Mouse (Mus musculus) B cell, adult 2 months (primary cell): ENCODE data around the gene Gm43191.
"Not testable (repeated sequence)": the region's sequence is repeated elsewhere in the genome, so short reads cannot be mapped to it uniquely, and the experiment has no call there.

Experiments
- DNase-seq, 2 experiments: peaks; one replicate each; pipeline ENCODE4 v3.0.0; 2022

The Gm43191 gene

DNA sequence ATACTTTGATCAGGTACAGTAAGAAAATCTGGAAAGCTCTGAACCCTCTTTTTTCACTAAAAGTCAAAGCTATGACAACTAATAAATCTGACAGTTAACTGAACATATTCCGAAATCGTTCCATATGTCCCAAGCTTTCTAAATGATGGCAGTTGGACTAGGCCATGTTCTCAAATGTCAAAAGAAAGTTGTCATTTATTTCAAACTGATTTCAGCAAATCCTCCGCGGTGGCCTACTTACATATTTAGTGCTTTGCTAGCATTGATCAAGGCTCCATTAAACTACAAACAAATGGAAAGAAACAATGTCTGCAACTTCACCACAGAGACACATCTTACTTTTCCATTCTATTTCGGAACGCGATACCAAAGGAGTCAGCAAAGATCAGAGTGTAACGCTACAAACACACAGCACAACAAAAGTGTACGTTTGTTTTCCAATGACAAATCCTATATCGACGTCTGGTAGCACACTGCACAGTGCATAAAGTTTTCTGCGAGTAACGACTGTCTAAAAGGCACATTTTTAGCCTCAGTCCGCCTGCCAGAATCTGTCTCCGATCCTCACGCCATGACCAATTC lies 19.7 kb downstream of the Gm43191 start:
- DNase-seq, result no peak

DNA sequence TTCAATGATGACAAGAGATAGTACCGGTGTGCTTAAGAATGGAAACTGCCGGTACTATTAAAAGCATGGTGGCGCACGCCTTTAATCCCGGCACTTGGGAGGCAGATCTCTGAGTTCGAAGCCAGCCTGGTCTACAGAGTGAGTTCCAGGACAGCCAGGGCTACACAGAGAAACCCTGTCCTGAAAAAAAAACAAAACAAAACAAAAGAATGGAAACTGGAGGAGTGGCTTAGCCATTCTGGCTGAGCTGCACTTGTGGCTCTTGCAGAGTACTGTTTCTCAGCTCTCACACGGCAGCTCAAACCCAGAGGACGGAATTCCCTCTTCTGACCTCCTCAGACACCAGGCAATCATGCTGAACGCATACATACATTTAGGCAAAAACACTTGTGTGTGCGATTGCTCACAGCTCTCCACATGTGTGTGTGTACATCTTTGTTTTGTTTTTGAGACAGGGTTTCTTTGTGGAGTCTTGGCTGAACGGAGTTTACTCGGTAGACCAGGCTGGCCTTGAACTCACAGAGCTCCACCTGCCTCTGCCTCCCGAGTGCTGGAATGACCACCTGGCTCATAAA lies 21.1 kb downstream of the Gm43191 start:
- no peak for DNase-seq

DNA sequence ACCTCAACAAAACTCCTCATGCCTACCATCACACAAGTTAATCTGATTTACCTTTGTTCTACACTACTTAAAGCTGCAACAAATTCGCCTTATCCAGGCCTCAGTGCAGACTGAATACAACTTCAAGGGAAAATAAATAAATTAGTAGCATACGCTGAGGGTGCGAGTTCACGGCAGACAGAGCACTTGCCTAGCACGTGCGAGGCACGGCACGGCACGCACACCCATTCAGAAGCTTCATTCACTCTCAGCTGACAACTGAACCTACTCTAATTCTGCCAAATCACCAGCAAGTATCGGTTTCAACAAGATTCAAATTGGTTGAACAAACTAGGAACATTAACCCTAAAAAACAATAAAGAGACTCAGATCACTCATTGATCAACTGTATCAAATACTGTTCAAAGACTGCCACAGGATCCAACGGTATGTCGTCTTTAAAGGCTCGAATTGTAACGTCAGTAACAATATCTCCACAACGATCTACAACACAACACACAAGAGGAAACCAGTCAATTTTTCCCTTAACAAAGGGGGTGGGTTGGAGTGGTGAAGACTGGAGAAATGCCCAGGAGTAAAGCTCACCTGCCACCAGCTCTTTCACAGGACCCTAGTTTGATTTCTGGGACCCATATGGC lies 22.0 kb downstream of the Gm43191 start:
- no peak for DNase-seq

DNA sequence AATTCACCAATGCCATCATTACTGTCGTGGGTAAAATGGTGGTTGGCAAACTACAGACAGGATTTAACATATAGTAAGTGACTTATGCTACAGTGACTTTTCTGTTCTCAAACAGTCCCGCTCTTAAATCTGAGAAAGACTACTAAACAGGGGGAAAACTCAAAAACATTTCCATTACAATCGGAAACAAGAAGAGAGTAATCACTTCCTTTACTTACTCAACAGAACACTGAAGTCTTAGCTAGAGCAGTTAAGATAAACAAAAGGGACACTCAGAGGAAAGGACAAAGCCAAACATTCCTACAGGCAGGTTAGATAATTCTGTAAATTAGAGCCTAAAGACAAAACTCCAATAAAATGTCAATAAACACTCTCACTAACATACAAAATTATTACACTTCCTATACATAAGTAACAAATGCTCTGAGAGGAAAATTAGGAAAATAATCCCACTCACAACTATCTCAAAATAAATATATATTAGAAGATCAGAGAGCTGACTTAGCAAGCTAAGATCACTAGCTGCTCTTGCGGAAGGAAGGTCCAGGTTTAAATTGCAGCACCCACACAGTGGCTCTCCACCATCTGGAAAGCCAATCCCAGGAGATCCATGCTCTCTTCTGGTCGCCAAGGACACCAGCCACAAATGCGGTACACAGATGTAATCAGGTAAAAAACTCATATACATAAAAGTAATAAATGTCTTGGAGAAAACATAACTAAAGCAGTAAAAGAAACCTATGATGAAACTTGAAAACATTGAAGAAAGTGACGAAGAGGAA lies 24.7 kb downstream of the Gm43191 start:
- DNase-seq, result no peak

DNA sequence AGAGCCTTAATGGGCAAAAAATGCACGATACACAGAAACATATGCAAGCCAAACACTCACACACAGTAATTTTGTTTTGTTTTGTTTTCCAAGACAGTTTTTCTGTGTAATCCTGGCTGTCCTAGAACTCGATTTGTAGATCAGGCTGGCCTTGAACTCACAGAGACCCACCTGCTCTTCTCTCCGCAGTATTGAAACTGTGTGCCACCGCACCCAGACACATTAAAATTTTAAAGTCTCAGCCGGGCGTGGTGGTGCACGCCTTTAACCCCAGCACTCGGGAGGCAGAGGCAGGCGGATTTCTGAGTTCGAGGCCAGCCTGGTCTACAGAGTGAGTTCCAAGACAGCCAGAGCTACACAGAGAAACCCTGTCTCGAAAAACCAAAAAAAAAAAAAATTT lies 27.0 kb downstream of the Gm43191 start:
- DNase-seq, result not testable (repeated sequence)

DNA sequence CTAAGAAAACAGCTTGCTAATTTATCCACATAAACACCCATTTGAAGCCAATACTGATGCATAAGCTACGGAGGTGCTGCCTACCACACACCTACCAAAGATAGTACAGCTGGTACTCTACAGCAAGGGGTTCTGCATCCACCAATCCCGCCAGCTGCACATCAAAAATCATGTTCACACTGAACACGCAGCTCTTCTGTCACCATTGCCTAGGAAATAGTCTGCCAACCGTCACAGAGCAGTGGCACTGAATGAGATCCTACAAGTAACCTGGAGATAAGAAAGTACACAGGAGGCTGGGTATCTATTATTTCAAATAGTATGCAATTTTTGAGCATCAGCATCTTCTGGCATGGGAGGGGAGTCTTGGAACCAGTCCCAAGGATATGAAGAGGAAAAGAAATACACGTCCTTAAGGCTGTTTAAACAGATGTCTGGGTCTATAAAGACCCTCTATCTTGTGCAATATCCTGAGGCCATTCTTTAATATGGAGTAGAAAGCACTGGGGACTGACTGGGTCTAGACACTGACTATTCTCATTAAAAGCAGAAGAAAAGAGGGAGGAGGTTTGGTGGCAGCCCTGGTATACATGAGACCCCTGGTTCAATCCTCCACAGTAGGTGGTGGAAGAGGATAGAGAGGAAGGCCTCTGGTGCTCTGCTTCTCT lies 27.6 kb downstream of the Gm43191 start:
- no peak for DNase-seq

DNA sequence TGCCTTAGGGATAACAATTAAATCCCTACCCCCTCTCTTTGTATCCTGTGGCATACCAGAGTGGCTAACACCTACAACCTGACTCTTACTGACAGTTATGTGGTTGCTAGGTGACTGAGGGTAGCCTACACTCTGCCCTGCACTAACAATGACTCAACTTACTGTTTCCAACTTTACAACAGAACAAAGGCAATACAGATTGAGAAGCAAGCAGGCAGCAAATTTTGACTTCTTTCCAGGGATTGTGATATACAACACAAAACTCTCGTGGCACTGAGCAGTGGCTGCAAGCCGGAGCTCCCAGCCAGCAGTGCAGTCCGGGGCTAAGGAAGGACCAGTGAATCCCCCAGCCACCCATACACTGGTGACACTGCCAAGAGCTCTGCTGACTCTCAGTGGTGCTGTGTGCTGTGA lies 29.0 kb downstream of the Gm43191 start:
- no peak for DNase-seq

DNA sequence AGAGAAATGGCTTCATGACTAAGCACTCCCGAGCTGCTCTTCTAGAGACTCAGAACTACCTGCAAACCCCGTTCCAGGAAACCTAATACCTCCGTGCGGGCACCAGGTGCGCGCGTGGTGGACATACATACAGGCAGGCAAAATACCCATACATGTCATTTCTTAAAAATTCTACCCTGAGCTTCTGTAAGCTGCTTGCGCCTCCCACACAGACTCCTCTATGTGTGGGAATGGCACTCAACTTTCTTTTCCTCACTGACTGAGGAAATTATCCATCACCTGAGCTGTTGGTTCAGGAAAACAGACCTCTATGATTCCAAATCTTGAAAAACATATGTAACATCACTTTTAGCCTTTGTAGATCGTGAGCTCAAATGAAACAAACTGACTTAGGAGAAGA lies 30.4 kb downstream of the Gm43191 start:
- DNase-seq, result no peak

DNA sequence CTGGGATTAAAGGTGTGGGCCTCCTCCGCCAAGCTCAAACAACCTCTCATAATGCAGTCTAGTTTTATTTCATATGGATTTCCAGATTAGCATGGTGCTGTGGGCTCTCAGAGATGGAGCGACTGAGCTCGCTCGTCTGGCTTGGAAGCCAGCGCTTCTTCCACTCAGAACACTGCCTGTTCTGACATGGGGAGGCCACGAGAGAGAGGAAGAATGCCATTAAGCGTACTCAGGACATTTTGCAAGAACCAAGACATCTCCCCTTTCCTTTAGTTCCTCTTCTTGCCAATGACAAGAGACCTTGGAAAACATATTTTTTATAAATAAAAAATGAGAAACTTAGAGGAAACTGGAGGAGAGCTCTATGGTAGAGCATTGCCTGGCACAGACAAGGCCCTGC lies 32.3 kb downstream of the Gm43191 start:
- no peak for DNase-seq

DNA sequence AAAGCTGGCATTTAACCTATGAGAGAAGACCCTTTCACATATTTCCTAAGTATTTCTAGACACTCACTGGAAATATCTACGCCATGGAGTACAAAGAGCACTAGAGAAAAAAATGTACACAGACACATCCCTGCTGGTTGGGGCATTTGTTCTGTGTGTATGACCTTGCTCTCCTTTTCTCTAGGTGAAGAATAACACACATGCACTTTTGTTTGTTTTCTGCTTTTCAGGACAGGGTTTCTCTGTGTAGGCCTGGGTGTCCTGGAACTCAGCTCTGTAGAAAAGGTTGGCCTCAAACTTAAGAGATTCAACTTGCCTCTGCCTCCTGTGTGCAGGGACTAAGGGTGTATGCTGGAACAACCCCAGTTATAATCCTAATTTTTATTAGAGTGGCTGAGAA lies 34.7 kb downstream of the Gm43191 start:
- no peak for DNase-seq

DNA sequence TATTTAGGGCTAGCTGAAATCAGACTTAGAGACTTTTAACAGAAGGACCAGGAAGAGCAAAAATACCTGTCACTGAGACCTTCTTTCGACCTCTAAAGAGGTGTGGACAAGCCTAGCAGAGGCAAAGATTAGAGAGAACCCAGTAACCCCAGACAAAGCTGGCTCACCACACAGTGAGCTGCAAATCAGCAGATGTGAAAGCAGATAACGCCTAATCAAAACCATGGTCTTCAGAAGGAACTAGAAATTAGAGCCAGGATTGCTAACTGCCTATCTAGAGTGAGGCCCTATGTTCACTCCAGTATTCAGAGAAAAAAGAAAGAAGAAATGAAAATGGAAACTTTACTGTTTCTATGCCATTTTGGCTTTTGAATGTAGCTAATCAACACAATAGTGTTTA lies 38.7 kb downstream of the Gm43191 start:
- DNase-seq, result no peak

DNA sequence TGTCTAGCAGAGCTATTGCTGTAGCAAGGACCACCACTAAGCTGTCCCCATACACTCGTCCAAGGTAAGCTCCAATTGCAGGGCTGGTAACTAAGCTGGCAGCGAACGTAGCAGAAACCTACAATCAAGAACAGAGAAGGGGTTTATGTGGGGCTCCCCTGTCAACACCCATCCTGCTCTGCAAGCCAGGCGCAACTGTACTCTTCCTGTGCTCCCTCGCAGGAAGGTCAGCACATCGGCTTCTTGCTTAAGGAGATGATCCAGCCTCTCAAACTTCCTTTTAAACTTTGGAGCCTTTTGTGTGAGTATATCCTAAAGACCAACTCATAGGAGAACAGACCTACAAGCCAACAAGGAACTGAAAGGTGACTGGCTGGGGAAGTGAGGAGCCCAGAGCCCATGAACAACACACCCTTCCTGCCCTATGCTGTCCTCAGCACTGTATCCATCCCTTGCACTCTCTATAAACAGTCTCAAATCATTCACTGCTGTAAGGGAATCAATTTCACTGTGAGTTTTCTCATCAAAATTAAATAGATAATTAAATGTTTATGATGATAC lies 39.2 kb downstream of the Gm43191 start:
- DNase-seq, result no peak

DNA sequence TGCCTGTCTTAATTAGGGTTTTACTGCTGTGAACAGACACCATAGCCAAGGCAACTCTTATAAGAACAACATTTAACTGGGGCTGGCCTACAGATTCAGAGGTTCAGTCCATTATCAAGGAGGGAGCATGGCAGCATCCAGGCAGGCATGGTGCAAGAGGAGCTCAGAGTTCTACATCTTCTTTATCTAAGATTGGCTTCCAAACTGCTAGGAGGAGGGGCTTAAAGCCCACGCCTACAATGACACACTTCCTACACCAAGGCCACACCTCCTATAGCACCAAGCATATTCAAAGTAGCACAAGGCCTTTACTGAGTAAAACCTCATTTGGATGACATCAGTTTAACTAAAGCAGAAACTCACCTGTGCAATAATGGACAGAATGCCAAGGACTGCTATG lies 41.0 kb downstream of the Gm43191 start:
- DNase-seq, result peak in 1 of 2 experiments; percentile 21

DNA sequence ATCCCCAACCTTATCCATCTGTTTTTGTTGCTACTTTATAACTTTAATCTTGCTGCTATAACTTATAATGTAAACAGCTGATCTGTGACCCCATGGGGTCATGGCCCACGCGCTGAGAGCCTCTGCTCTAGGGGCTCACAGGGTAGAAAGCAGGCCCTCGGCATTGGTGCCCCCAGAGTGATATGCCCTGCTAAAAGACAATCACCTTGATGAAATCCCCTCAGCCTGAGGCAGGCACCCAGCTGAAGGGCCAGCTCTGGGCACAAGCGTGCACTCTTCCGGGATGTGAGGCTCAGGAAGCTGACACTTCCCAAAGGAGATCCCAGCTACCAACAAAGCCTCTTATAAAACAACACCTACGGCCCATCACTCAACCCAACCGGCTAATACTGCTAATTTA lies 42.5 kb downstream of the Gm43191 start:
- DNase-seq, result no peak

DNA sequence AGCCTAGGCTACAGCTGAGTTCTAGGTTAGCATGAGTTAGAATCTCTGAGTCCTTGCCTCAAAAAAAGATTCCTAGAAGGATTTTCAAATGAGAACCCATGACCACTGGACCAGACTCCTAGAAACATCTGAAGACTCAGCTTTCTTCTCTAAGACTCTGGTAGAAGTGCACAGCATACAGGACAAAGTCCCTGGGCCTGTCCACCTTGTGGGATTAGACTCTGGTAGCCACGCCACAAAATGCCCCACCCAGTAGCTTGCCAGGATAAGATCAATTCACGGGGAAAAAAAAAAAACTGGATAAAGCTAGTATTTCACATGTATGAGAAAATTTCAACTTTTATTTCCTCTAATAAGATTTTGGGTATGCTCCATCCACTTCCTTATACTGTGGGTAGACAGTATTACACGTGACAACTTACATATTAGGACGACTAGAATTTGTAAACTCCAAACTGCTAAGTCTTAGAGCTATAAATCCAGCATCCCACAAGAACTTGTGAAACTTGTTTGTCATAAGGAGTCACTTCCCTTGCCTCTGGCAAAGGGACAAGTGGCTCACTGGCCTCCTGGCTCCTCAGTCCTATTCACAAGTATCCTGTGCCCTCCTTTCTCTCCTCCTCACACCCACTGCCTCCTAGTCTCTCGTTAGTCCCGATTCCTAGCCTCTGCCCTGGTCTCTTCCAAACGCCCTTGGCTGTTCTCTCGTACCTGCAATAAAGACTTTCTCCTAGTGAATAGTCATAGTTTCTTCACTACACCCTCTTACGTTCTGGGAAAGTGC lies 43.2 kb downstream of the Gm43191 start:
- no peak for DNase-seq

DNA sequence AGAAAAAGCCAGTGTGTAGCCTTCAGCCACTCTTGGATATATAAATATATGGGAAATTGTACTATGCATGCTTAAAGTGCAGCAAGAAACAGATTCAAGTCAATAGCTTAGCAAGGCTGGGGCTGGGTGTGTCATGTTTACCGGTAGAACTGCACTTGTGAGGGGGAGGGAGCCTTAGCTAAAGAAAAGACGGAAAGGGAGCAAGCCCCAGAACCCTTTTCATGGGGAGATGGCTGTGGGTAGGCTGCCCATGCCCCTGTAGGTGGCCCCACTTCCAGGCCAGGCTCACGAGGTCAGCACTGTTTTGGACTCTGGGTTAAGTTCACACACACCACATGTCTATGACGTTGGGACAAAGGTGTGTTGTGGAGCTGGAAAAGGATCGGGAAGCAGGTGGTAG lies 45.3 kb downstream of the Gm43191 start:
- no peak for DNase-seq

DNA sequence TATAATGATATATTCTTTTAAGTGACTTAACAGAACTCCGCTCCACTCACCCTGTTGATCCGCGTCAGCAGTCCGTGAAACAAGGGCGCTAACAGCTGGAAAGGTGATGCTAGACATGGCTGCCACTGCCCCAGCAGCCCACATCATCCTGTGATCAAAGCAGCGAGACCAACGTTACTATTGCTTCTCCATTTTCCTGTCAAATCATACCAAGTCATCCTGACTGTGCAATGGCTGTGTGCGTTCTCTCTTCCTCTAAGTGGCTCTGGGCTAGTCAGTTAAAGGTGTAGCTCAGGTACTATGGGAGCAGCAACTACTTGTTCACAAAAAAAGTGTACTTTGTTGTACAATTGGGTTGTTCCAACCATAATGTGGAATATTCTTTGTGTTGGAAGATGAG lies 46.2 kb downstream of the Gm43191 start:
- no peak for DNase-seq

DNA sequence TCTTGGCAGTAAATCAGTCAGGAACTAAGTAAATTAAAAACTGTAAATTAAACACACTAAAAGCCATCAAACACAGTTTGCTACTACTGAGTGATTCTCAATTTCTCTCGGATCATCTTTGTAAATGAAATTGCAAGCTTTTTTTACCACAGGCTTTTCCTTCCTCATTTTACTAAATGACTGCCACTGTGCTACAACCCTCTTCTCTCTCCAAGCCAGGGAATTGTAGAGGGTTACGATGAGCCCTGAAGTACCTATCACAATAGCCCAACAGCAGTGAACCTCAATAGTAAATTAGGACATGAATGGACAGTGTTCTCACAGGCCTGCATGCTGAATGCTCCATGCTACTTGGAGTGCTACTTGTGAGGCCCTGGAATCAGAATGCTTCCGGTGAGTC lies 47.0 kb downstream of the Gm43191 start:
- no peak for DNase-seq

DNA sequence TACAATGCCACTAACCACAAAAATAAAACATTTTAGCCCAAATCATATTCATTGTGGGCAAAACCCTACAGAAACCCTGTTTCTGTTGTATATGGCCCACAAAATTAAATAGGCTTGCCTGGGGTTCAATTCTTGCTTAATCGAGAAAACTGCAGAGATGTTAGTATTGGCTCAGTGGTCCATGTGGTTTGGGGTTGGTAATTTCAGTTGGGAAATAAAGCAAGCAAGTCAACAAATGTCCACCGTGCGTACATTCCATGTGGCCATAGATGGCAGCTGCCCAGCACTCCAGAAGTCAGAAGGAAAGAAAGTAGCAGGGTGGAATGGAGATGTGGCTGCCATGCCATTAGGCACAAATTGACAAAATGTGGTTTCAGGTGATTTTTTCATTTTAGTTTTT lies 48.1 kb downstream of the Gm43191 start:
- no peak for DNase-seq

DNA sequence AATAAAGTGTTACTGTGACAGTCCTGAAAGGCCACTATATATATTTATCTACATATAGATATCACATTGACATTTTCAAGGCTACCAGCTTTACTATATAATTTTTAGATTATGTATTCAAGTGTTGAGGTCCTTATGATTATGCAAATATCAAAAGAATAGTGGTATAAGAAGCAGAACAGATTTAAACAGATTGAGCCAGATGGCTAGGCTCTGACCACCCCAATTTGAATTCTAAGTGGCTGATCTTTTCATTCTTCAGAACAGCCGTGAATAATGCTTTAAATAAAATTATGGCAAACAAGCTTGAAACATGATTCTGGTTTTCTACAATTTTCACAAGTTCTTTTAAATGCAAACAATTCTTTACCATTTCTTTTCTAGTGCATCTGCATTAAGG lies 49.6 kb downstream of the Gm43191 start:
- no peak for DNase-seq

DNA sequence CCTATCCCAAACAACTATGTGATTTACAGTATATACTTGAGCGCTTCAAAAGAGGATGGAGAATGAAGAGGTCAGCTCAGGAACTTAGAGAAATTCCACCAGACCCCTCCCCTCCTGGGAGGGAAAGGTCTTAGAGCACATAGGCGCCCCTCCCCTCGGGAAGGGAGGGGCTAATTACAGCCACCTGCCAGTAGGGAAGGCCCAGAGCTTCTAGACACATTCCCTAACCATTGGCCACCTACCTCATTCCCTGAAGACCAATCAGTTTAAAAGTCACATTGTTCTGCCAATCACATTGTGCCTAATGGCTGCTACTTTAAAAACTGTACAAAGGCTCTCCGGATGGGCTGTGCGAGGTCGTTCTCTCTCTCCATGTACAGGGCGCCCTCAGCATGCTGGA lies 58.4 kb downstream of the Gm43191 start:
- no peak for DNase-seq

DNA sequence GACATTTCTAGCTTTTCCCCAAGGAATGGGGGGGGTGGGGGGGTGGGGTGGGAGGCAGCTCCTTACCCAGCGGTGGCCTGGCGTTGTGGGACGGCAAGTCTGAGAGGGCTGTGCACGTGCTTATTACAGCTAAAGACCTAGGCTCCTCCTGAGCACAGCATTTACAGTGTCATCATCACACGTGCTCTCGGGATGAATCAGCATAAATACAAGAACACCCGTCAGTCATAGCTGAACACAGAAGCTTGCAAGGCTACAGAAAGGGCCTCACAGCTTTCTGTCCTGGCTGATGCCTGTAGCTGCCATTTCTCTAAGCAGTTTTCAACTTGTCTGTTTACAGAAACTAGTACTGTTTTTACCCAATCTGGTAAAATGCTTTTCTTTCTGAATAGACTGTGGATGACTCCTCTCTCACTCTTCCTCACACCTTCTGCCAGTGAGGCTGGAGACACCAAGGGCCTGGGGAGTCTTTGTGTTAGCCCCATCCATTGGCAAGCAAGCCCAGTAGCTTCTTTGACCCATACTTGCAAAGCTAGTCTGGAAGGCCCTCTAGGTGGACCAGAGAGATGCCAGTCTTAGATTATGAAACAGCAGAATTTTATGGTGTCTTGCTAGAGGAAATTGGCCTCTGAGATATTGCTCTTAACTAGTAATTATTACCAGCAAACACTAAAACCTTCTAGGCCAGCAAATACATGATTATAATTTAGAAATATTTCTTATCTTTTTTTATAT lies 60.3 kb downstream of the Gm43191 start:
- DNase-seq, result no peak
